Mouse (Mus musculus): ENCODE measurements around the gene Mast4.

The Mast4 gene

GRCm38 (mm10) chr13:103059995-103060652 lies 274.2 kb downstream of the Mast4 start:
- DNase-seq (ENCODE audit: low read depth, low spot score) = no peak

GRCm38 (mm10) chr13:103056451-103056850 lies 277.8 kb downstream of the Mast4 start:
- no peak for DNase-seq (ENCODE audit: low read depth, low spot score)

- no peak for DNase-seq (ENCODE audit: low read depth, low spot score)
Measured at GRCm38 (mm10) chr13:103052661-103053060, 281.6 kb downstream of the Mast4 start.

- DNase-seq (ENCODE audit: low read depth, low spot score) = no peak
Measured at GRCm38 (mm10) chr13:103048954-103049353, 285.3 kb downstream of the Mast4 start.

GRCm38 (mm10) chr13:103043692-103044091 lies 290.6 kb downstream of the Mast4 start:
- no peak for DNase-seq (ENCODE audit: low read depth, low spot score)

GRCm38 (mm10) chr13:103043011-103043410 lies 291.3 kb downstream of the Mast4 start:
- DNase-seq (ENCODE audit: low read depth, low spot score) = no peak

- DNase-seq (ENCODE audit: low read depth, low spot score) = no peak
Measured at GRCm38 (mm10) chr13:103037466-103037865, 296.8 kb downstream of the Mast4 start.

- DNase-seq (ENCODE audit: low read depth, low spot score) = no peak
Measured at GRCm38 (mm10) chr13:103029377-103029776, 304.9 kb downstream of the Mast4 start.

GRCm38 (mm10) chr13:103027456-103028078 lies 306.7 kb downstream of the Mast4 start:
- DNase-seq (ENCODE audit: low read depth, low spot score) = peak; percentile 84

GRCm38 (mm10) chr13:103025461-103025860 lies 308.8 kb downstream of the Mast4 start:
- DNase-seq (ENCODE audit: low read depth, low spot score) = no peak

- no peak for DNase-seq (ENCODE audit: low read depth, low spot score)
Measured at GRCm38 (mm10) chr13:103018481-103018880, 315.8 kb downstream of the Mast4 start.

GRCm38 (mm10) chr13:103017661-103018060 lies 316.6 kb downstream of the Mast4 start:
- no peak for DNase-seq (ENCODE audit: low read depth, low spot score)

GRCm38 (mm10) chr13:103015131-103015750 lies 319.1 kb downstream of the Mast4 start:
- no peak for DNase-seq (ENCODE audit: low read depth, low spot score)

GRCm38 (mm10) chr13:103014631-103015030 lies 319.7 kb downstream of the Mast4 start:
- DNase-seq (ENCODE audit: low read depth, low spot score) = no peak

GRCm38 (mm10) chr13:103014222-103014621 lies 320.1 kb downstream of the Mast4 start:
- DNase-seq (ENCODE audit: low read depth, low spot score) = no peak

- no peak for DNase-seq (ENCODE audit: low read depth, low spot score)
Measured at GRCm38 (mm10) chr13:103005227-103005626, 329.1 kb downstream of the Mast4 start.

- peak; percentile 69 for DNase-seq (ENCODE audit: low read depth, low spot score)
Measured at GRCm38 (mm10) chr13:103001831-103002230, 332.5 kb downstream of the Mast4 start.

GRCm38 (mm10) chr13:103000891-103001290 lies 333.4 kb downstream of the Mast4 start:
- no peak for DNase-seq (ENCODE audit: low read depth, low spot score)

- DNase-seq (ENCODE audit: low read depth, low spot score) = no peak
Measured at GRCm38 (mm10) chr13:102994098-102994497, 340.2 kb downstream of the Mast4 start.

GRCm38 (mm10) chr13:102992680-102993423 lies 341.4 kb downstream of the Mast4 start:
- no peak for DNase-seq (ENCODE audit: low read depth, low spot score)

GRCm38 (mm10) chr13:102991928-102992327 lies 342.4 kb downstream of the Mast4 start:
- DNase-seq (ENCODE audit: low read depth, low spot score) = no peak

- DNase-seq (ENCODE audit: low read depth, low spot score) = no peak
Measured at GRCm38 (mm10) chr13:102991196-102991595, 343.1 kb downstream of the Mast4 start.
